Mouse (Mus musculus) megakaryocyte progenitor cell, adult 5-6 weeks (primary cell): ENCODE data around the gene H1f0. TPM values are rescaled to one million over a fixed set of nuclear protein-coding genes. Genes with fewer than 3 reads are reported as not detected.
"Not testable (repeated sequence)": the region's sequence is repeated elsewhere in the genome, so short reads cannot be mapped to it uniquely, and the experiment has no call there.

Experiments used
- ATAC-seq: replicated peaks from 2 replicates; pipeline ENCODE4 v1.8.0; 2016; ENCODE audit warnings: mild to moderate bottlenecking, moderate TSS enrichment, inconsistent platforms; ENCODE audit not compliant: poor library complexity
- total RNA-seq, 2 experiments: library from RNA; stranded (forward) in 1 of 2; stranded (reverse) in 1 of 2; fragments of 157-497, 149-512 nt in 1 of 2; fragments of 200-1000 nt in 1 of 2; gene quantifications; 2 replicates each; pipeline versions ENCODE4 v1.2.3 to v1.2.4; 2015 to 2017

Gene H1f0
- total RNA-seq, 2 experiments from 2014 or later: 14.5 to 24.3 TPM

- not testable (repeated sequence) for ATAC-seq
Measured at GRCm38 (mm10) chr15:79031908-79032307, 3.7 kb downstream of the H1f0 start.

DNA sequence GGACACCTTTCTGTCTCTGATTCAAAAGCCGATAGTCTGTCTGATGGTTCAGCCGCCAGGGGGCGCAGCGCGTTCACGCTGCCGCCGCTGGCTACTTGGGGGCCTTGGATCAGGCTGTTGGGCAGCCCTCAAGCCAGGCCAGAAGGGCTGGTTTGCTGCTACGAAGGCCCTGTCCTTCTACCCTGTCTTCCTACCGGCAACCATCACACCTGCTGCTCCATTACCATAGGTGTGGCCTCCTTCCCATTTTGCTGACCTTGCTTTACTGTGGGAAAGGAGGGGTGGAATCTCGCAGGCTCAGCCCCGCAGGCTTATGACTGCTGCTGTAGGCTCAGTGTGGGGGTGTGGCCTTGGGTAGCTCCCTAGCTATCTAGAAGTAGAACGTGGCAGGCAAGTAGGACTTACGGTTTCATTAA lies 9.7 kb downstream of the H1f0 start:
- peak; percentile 51 for ATAC-seq

GRCm38 (mm10) chr15:79038331-79038730 lies 10.1 kb downstream of the H1f0 start:
- ATAC-seq: no peak

GRCm38 (mm10) chr15:79038853-79039252 lies 10.6 kb downstream of the H1f0 start:
- ATAC-seq: peak; percentile 91

- ATAC-seq: peak; percentile 32
Measured at GRCm38 (mm10) chr15:79040501-79041416, 12.5 kb downstream of the H1f0 start.

GRCm38 (mm10) chr15:79041585-79041984 lies 13.3 kb downstream of the H1f0 start, which contains the start of gene Galr3:
Galr3 (plus strand) TSS chr15:79041885.
- ATAC-seq: no peak

GRCm38 (mm10) chr15:79042721-79043491 lies 14.7 kb downstream of the H1f0 start:
- ATAC-seq: no peak

DNA sequence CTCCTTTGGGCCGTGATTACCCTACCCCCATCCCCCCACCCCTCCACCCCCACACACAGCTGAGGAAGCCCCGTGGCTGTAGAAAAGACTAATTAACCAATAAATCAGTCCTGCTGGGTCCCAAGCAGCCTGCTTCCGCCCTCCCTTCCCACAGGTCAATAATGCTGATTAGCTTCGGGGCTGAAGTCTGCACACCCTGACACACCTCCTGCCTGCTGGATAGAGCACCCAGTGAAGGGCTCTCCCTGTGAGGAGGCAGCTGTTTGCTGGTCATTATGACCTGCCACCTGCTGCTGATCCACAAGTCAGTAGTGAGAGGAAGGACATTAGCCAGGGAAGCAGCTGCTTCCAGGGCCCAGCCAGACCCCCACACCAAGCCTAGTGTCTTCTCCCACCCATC lies 16.6 kb downstream of the H1f0 start:
- no peak for ATAC-seq

DNA sequence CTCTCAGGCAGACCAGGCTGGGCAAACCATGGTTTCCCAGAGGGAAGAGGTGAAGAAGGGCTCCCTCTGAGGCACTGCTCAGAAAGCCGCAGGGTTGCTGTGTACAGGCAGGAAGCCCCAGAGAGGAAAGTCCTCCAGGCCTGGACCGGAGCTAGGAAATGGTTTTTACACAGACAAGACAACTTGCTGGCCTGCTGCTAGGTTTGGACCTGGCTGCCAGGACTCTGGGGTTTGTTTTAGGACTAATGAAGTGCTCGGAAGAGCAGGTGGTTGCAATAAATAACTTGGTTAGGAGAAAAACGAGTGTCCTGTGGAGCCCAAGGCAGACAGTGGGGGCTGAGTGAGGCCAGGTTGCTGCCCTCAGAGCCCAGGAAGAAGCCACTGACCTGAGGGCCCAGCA lies 19.9 kb downstream of the H1f0 start:
- no peak for ATAC-seq

- ATAC-seq: no peak
Measured at GRCm38 (mm10) chr15:79050160-79050845, 22.1 kb downstream of the H1f0 start.

- ATAC-seq: no peak
Measured at GRCm38 (mm10) chr15:79050964-79051363, 22.7 kb downstream of the H1f0 start.

DNA sequence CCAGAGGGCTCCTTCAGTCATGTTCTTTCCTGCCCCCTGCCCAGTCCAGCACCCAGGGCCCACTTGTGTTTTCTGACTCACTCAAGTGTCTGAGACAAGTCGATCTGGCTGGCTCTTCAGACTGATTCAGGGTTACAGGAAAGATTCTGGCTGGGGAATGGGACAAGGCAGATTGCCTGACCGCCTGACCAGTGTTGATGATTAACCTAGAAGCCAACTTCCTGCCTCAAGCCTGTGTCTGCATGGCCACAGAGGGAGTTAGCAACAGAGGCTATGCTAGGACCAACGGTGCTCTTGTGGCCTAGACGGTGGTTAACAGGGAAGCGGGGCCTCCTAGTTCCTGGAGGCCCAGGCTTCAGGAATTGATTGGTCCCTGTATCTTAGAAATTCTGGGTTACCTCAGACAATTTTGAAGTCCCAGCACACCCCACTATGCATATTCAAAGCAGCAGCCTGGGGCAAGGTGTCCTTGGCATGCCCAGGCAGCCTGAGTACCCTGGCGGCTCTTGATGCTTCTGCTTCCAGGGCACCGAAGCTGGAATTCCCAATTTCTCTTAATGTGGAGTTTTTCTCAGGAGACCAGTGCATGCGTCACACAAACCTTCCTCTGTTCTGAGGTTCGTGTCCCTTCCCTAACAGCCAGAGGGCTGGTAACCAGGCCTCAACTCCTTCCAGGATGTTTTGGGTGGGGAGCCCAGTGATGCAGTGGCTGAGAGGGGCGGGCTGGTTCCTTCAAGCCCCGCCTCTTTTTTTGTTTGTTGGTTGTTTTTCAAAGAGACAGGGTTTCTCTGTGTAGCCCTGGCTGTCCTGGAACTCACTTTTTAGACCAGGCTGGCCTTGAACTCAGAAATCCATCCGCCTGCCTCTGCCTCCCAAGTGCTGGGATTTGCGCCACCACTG lies 23.5 kb downstream of the H1f0 start:
- ATAC-seq: peak; percentile 45

GRCm38 (mm10) chr15:79052366-79052765 lies 24.1 kb downstream of the H1f0 start:
- ATAC-seq: no peak

GRCm38 (mm10) chr15:79056601-79057000 lies 28.4 kb downstream of the H1f0 start:
- no peak for ATAC-seq

DNA sequence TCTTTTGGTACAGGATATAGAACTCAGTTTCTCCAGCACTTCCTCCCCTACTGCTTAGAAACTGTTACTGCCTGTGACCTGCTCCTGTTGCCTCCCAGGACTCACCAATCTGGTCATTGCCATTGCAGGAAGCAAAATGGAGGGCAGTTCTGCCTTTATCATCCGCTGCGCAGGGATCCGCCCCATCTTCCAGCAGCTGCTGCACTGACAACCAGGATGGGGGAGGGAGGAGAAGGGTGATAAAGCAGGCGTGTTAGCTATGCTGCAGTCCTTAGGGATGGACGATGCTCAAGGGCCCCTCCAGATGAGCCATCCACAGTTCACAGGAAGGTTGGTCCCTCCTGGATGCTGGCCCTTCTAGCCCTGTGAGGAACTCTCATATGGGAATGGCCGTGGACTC lies 29.6 kb downstream of the H1f0 start:
- ATAC-seq: no peak

- ATAC-seq: peak; percentile 14; the same call in 1 of the 2 replicates
Measured at GRCm38 (mm10) chr15:79060887-79061565, 32.8 kb downstream of the H1f0 start.

- peak; percentile 94 for ATAC-seq
Measured at GRCm38 (mm10) chr15:79062376-79063159, 34.3 kb downstream of the H1f0 start, which contains the start of gene Ankrd54. Ankrd54 (minus strand) TSS chr15:79062893.

DNA sequence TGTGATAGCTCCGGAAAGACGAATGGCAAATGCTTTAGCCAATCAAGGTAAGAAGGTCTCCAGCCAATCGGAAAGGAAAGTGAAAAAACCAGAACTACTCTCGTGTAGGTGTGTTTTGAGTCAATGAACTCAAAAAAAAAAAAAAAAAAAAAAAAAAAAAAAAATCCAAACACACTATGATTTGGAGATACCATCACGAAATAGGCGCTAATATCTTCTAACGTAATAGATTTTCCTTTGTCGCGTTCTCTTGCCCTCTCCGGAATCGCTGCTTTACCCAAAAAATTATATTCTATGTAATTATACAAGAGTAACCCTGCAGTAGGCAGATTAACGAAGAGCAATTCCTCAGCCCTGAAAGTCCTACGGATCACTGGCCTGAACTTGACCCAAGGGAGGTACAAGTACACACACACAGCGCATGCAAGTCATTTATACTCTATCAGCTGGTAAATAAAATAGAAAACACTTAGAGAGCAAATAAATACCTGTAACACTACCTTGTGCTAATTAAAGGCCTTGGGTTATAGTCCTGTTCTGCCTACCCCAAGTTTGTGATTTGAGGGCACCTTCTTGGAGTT lies 35.0 kb downstream of the H1f0 start:
- ATAC-seq: no peak
